Mouse (Mus musculus): ENCODE results near the gene Snx30.

DNA sequence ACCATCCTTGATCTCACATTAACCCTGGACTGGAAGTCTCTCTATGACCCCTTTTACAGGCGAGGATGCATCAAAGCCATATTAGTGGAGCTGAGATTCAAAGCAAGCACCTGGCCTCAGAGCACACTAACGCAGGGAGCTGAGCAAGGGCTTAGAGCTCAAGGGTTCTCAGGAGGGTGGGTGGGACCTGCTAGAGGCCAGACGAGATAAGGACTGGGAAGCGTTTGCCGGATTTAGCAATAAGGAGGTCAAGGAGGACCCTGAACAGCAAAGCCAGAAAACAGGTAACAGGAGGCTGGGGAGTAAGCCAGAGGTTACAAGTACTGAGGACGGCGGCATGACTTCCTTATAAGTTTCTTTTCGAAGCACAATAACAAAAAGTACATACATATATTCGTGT, 10.8 kb downstream of the Snx30 start:
- TF ChIP-seq HCFC1 (IDR thresholded peaks at IDR 0.05; ENCODE audit: borderline replicate concordance, insufficient read depth, low read length) = no peak
- no peak for TF ChIP-seq CHD2 (IDR thresholded peaks at IDR 0.05; ENCODE audit: low read depth, low read length)
- TF ChIP-seq ZC3H11A (IDR thresholded peaks at IDR 0.05; ENCODE audit: borderline replicate concordance, low read depth, low read length) = no peak
- no peak for TF ChIP-seq MAFK (IDR thresholded peaks at IDR 0.05; ENCODE audit: insufficient read depth, low read depth, low read length)
- TF ChIP-seq ZNF384 (IDR thresholded peaks at IDR 0.05; ENCODE audit: low read depth, low read length) = no peak
